Mouse (Mus musculus) right cerebral cortex, adult 18-20 months (tissue): ENCODE results near the gene Me1.

ENCODE experiments used
- DNase-seq: peaks from one replicate; pipeline ENCODE4 v3.0.0; 2022; ENCODE audit warnings: mixed read lengths

Gene Me1

DNA sequence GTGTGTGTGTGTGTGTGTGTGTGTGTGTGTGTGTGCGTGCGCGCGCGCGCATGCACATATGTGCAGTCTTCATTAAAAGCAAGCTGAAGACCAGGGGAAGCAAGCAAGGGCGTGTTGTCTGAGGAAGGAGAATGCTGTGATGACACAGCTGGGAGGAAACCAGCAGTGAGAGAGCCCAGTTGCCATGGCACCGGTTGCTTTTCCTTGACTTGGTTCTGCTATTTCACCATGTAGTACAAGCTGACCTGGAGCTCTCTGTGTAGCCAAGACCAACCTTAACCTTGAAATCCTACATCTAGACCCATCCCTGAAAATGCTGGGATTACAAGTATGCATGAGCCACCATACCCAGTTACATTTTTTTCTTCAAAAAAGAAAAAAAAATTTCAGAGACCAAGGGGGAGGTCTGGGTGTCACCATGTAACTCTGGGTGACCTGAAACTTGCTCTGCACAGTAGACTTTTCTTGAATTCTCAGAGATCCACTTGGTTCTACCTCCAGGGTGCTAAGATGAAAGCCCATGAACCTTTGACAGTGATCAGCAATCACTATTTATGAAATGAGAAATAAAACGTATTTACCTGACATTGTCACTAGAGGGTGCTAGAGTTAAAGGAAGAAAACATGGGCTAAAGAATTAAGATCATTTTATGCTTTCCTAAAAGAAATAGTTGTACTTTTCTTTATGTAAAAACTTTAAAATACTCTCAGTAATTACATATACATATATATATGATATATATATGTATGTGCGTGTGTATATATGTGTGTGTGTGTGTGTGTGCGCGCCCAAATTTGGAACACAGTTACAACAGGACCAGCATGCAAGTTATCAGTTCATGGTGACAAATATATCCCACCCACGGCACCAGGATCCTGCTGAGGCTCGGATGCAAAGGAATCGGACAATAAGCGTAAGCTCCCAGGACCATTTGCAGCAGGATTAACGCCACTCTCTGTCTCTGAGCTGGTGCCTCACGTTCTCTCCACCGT, 102.8 kb downstream of the Me1 start:
- DNase-seq: peak; percentile 63

- DNase-seq: no peak
These were observed 108.5 kb downstream of the Me1 start for GRCm38 (mm10) chr9:86587019-86587795.

- peak; percentile 68 for DNase-seq
These were observed 112.0 kb downstream of the Me1 start for GRCm38 (mm10) chr9:86583740-86584139.

GRCm38 (mm10) chr9:86579657-86580056, 116.1 kb downstream of the Me1 start:
- no peak for DNase-seq

DNA sequence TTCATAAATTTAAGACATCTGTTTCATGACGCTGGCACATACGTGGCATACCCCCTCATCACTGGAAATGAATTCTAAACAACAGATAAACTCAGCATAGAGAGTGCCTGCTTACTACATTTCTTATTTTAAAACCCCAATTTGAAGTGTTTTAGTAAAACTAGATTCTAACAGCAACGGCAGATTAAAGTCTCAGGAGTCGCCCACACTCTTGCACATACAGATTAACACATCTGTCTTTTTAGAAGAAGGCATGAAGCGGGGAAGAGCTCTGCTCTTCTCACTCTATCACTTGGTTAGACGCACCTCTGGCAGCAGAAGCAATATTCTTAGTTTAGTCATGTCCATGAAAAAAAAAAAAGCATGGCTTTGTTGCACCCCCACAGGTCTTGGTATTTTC, 120.6 kb downstream of the Me1 start:
- no peak for DNase-seq

GRCm38 (mm10) chr9:86573616-86574303, 122.0 kb downstream of the Me1 start:
- no peak for DNase-seq

DNA sequence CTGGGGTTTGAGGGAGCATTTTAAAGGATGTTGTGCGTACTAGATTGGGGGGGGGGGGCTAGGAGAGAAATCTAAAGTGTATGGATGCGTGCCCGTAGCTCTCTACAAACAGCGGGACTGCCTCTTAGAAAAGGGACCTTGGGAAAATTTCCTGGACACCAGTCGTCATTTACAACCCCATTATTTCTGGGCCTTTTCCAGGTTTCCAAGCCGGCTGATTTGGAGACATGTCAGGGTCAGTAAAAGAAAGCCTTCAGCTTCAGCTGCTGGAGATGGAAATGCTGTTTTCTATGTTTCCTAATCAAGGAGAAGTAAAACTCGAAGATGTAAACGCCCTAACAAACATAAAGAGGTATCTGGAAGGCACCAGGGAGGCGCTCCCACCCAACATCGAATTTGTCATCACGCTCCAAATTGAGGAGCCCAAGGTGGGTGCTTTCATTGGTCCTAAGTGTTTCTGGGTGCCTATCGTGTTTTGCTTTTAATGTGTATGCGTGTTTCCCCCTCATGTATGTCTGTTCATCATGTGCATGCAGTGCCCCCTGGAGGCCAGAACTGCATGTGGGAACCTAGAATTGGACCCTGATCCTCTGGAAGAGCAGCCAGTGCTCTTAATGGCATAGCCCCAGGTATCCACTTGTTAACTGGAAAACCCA, 123.0 kb downstream of the Me1 start:
- DNase-seq: peak; percentile 82

DNA sequence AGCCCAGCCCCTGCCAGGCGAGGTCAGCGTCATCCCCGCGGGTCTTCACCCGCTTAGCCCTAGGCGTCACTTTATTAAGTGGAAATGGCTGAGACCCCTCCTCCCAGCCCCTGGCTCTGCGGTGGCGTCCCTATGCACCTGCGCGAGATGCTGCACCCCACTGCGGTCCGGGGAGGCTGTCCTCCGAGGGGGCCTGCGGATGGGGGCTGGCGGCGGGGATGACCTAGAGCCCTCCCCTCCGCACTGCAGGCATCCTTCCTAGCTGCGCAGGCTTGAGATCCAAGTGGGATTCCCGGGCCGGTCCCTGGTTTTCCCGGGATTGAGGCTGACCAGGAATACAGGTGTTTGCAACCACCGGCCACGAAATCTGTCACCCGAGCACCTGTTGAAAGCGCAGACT, 123.6 kb downstream of the Me1 start:
- no peak for DNase-seq

DNA sequence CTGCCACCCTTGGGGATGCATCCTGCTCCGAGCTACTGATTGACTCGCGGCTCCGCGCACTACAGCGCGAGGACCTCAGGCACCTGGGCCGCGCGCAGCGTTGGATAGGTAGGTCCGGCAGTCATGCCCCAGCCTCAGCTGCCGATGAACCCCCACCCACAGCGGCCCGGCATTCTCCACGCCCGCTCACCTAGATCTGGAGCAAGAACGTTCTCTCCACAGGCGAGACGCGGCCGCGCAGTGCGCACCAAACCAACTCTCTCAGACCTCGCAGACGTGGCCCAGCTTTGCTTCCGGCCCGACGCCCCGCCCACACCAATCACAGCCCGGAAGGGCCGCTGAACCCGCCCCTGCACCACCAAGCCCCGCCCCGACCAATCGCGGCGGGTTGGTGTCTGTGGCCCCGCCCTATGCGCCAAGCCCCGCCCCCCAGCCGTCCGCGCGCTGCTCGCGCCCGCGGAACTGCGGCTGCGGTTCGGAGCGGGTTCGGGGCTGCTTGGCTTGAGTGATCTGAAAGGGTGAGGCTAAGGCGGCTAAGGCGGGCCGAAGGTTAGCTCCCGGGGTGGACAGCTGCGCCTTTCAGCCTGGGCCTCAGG, 124.1 kb downstream of the Me1 start, which contains the start of the genes Pgm3 and Rwdd2a:
Gene Pgm3 (minus strand): TSS at position 303 of the 596 bp plus-strand sequence.
Gene Rwdd2a (plus strand): TSS at position 452 of the 596 bp plus-strand sequence.
- DNase-seq: peak; percentile 97

GRCm38 (mm10) chr9:86570946-86571345, 124.8 kb downstream of the Me1 start:
- no peak for DNase-seq

- no peak for DNase-seq
These were observed 125.4 kb downstream of the Me1 start for GRCm38 (mm10) chr9:86570261-86570890.

DNA sequence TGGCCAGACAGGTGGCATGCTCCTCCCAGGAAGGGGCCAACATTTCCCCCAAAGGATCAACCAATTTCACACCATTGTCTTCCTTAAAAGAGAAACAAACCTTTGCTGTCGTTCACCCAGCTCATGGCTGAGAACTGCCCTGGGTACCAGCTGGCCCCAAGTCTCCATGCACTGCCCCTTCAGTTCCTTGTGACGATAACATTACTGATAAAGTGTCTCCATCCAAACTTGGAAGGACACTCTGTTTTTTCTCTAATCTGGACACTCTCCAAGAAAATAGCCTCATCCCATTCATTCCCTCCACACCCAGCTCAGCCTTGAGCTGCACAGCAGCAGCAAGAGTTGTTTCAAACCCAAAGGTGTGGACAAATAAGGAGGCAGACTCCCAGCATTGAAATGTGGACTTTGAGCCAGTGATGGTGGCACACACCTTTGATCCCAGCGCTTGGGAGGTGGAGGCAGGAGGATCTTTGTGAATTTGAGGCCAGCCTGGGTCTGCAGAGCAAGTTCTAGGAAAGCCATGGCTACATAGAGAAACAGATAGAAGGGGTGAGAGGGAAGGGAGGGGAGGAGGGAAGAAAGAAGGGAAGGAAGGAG, 126.3 kb downstream of the Me1 start:
- DNase-seq: no peak

DNA sequence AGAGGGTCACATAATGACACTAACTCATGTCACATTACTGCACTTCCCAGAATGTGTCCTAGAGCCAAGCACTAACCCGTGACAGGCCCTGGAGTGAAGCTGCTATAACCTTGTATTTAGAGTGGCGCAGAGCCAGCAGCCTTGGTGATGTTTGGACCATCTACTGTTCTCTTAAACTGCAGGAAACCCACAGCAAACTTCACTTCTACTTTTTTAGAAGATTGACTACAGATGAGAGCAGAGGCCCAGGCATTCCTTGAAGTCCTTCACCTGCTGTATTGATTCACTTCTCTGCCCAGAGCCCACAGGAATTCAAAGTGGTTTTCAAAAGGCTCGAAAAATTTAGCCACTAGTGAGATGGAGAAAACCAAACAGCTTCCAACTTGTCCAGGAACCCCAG, 135.2 kb downstream of the Me1 start:
- DNase-seq: no peak

- DNase-seq: no peak
These were observed 141.1 kb downstream of the Me1 start for GRCm38 (mm10) chr9:86554641-86555040.

DNA sequence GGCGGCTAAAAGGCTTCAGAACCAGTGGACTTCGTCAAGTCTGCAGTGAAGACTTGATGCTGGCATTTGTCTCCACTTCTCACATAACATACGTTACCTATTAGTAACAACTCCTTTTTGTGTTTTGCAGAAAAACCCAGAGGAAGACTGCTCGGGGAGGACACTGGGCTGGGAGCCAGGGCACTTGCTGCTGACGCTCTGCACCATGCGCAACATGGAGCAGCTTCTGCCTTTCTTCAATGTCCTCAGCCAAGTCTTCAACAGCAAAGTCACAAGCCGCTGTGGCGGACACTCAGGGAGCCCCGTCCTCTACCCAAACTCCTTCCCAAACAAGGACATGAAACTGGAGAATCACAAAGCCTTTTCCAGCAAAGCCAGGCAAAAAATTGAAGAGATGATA, 141.9 kb downstream of the Me1 start:
- DNase-seq: no peak

DNA sequence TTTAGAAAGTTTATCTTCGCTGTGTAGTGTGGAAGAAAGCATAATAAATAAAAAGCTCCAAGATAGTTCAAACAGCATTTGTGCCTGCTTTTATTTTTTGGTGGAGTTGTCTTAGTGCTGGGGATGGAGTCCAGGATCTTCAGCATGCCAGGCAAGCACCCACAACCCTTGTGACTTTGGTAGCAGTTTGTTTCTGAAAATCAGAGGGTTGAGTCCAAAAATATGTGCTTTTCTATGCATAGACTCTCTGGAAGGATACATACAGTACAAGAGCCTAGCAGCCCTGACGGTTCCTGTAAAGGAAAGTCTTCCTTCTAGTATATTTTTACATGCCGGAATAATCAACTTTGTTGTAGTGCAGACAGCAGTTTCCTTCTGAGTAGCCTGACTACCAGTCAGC, 145.0 kb downstream of the Me1 start:
- no peak for DNase-seq

GRCm38 (mm10) chr9:86549637-86550162, 146.1 kb downstream of the Me1 start:
- no peak for DNase-seq

- no peak for DNase-seq
These were observed 151.2 kb downstream of the Me1 start for GRCm38 (mm10) chr9:86544559-86544958.

DNA sequence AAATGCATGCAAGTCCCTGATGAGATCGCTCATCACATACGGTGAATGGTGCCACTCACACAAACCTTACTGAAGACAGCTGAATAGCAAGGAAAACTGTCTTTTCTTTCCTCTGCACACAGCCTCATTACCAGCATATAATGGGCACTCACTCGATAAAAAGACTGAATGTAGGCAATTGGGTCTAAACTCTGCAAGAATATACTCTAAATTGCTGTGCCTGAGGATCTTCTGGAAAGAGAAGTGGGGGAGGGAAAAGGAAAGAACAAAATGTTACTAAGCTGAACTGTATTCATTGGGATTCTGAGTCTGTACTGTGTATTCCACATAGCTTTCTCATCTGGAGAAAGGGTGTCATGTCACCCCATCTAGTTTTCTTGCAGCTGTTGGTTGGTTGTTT, 152.3 kb downstream of the Me1 start:
- no peak for DNase-seq

DNA sequence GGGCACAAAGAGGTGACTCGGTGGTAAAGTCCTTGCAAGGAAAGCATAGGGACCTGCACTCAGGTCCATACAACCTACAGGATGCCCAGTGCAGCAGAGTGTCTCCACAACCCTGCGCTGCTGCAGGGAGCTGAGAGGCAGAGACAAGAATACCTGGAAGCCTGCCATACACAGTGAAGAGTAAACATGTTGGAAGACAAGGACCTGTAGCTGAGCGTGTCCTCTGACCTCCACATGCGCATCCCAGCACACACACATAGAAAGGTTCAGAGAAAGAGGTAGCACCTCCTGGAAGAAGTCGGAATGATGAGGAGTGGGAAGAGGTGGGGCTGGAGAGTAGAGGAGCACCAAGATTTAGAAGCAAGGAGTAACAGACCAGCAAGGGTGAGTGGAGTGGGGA, 161.7 kb downstream of the Me1 start:
- no peak for DNase-seq
